Mouse (Mus musculus): ENCODE results near the gene Lrrn4cl.

GRCm38 (mm10) chr19:8853117-8853516 lies 2.5 kb downstream of the Lrrn4cl start:
- TF ChIP-seq CTCF (conservative IDR thresholded peaks at IDR 0.05; ENCODE audit: insufficient read depth, insufficient read length, low read depth, low read length) (no peak), POLR2A (IDR thresholded peaks at IDR 0.05; ENCODE audit: low read depth, low read length) (no peak)

Measured in kidney, adult 2 months (tissue).